Mouse (Mus musculus): ENCODE measurements around the gene Dexi.

DNA sequence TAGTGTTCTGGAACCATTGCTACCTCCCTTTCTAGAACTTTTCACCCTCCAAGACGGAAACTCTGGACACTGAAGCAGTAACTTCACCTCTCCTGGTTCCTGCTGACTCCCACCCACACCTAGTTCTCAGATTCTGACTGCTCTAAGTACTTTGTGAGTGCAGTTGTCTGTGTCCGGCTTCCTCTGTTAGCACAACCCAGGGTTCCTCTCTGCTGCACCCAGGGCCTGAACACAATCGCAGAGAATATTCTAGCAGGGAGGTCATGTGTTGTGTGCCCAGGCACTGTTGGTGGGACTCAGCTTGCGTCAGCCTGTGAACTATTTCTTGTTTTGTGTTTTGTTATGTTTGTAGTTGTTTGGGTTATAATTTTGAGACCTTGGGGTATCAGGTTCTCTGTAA, 51.1 kb downstream of the Dexi start:
- no peak for TF ChIP-seq POLR2A (IDR thresholded peaks at IDR 0.05; ENCODE audit: insufficient read length, low read depth)
- TF ChIP-seq MYOG (IDR thresholded peaks at IDR 0.05; ENCODE audit: control insufficient read depth in 1 of 3, insufficient read depth in 1 of 3, insufficient read length in 2 of 3, low read depth in 2 of 3), result no peak
- TF ChIP-seq USF1 (IDR thresholded peaks at IDR 0.05; ENCODE audit: low read depth), result no peak
- no peak for TF ChIP-seq E2F4 (IDR thresholded peaks at IDR 0.05; ENCODE audit: insufficient read depth)
- TF ChIP-seq CEBPB (IDR thresholded peaks at IDR 0.05; ENCODE audit: insufficient read depth, poor library complexity, severe bottlenecking), result no peak
- TF ChIP-seq TCF12 (IDR thresholded peaks at IDR 0.05; ENCODE audit: insufficient read depth, poor library complexity, severe bottlenecking), result no peak
- no peak for TF ChIP-seq SRF (IDR thresholded peaks at IDR 0.05; ENCODE audit: control insufficient read depth, insufficient read length, low read depth)
- TF ChIP-seq POLR2AphosphoS2 (IDR thresholded peaks at IDR 0.05; ENCODE audit: insufficient read length, low read depth), result no peak

Data from myocyte (in vitro differentiated cells).